In the genomic region with DNA sequence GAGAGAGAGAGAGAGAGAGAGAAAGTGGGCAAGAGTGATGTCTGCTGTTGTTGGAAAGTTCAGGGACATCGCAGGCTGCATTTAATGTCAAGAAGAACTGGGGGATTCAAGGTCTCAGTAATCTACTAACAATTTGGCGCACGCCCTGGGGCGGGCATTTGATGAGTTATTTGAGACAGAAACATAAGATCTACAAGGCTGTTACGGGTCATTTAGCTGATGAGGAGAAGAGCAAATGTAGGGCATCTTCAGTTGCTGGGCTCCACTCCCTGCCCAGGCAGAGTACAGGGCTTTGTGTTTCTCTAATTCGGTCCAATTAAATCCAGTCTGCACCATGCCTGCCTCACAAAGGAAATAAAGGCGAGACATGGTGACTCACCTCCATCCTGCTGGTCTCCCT, we compare ENCODE assay signal across 24 mouse cellular contexts.
"Had no signal": no experiment of that assay in that cellular context is flagged by ENCODE, and none has a peak within 500 bp of the region (broad histone marks: within the 10 kb centered on the region; RNA-seq: fewer than 3 reads in every experiment).

No protein-coding gene starts in this region.

- H3K27me3 ChIP-seq: limb, embryonic 12.5 days; limb, embryonic 15.5 days; midbrain, embryonic 12.5 days; midbrain, embryonic 15.5 days; neural tube, embryonic 12.5 days; neural tube, embryonic 15.5 days; stomach, embryonic 15.5 days had no signal

- ATAC-seq: liver, postnatal 0 days; lung, postnatal 0 days; midbrain, embryonic 15.5 days had no signal

- DNase-seq: kidney, adult 2 months; kidney, postnatal 25 days; layer of hippocampus, adult 9-11 months; left cerebral cortex, postnatal 4 days; liver, postnatal 0 days; lung, embryonic 14.5 days; right cerebral cortex, postnatal 25 days; spleen, adult 18-20 months; thymus, adult 2 months; thymus, postnatal 25 days had no signal

- H3K4me2 ChIP-seq: limb, embryonic 12.5 days; limb, embryonic 15.5 days; liver, embryonic 11.5 days; lung, embryonic 14.5 days; midbrain, embryonic 12.5 days; midbrain, embryonic 15.5 days; neural tube, embryonic 12.5 days; neural tube, embryonic 15.5 days; stomach, embryonic 15.5 days had no signal

- H3K4me3 ChIP-seq: layer of hippocampus, adult 2 months; left cerebral cortex, adult 2 months; limb, embryonic 12.5 days; limb, embryonic 15.5 days; midbrain, embryonic 12.5 days; midbrain, embryonic 15.5 days; neural tube, embryonic 12.5 days; neural tube, embryonic 15.5 days; stomach, embryonic 15.5 days had no signal

- H3K9me3 ChIP-seq: limb, embryonic 12.5 days; limb, embryonic 15.5 days; midbrain, embryonic 12.5 days; midbrain, embryonic 15.5 days; neural tube, embryonic 12.5 days; neural tube, embryonic 15.5 days; stomach, embryonic 15.5 days had no signal

- H3K27ac ChIP-seq: kidney, postnatal 0 days; layer of hippocampus, adult 2 months; left cerebral cortex, adult 2 months; limb, embryonic 12.5 days; limb, embryonic 15.5 days; liver, embryonic 14.5 days; macrophage; midbrain, embryonic 12.5 days; midbrain, embryonic 15.5 days; neural tube, embryonic 12.5 days; neural tube, embryonic 15.5 days; stomach, embryonic 15.5 days had no signal

- H3K9ac ChIP-seq: limb, embryonic 12.5 days; limb, embryonic 15.5 days; liver, embryonic 14.5 days; liver, postnatal 0 days; lung, embryonic 14.5 days; midbrain, embryonic 12.5 days; midbrain, embryonic 15.5 days; neural tube, embryonic 12.5 days; neural tube, embryonic 15.5 days; stomach, embryonic 15.5 days had no signal

- H3K36me3 ChIP-seq: limb, embryonic 15.5 days; midbrain, embryonic 15.5 days; neural tube, embryonic 12.5 days; neural tube, embryonic 15.5 days; stomach, embryonic 15.5 days had no signal
